Mouse (Mus musculus) heart, postnatal 0 days (tissue): ENCODE results near the gene Capn1.

Experiments used
- CTCF ChIP-seq: IDR thresholded peaks from 2 replicates; pipeline ENCODE4 v1.5.1; 2016; ENCODE audit warnings: antibody characterized with exemption, control low read depth, low read depth
- EP300 ChIP-seq: IDR thresholded peaks from 2 replicates; pipeline ENCODE4 v1.6.1; 2016; ENCODE audit warnings: antibody characterized with exemption, low read depth

DNA sequence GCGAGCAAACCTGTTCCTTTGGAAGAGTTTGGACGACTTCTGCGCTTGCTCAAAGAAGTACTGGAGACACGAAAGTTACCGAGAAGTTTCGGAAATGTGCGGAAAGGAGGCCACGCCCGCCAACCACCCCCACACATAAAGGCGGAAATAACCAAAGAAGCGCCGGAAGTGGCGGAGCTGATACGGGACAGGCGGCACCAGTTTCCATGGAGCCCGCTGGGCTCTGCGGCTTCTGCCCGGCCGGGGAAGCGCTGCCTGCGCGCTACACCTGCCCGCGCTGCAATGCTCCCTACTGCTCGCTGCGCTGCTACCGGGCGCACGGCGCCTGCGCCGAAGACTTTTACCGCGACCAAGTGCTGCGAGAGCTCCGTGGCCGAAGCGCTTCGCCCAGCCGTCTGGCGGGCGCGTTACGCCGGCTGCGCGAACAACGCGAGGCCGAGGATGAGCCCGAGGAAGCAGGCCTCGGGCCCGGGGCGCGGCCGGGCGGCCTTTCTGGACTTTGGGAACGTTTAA, 45.4 kb upstream of the Capn1 start, which contains the start of gene Znhit2:
- TF ChIP-seq EP300 (0 out of 2 replicates have a peak, but pooled peaks have one; percentile 29), CTCF (no peak)
